20 mouse cellular contexts compared by ENCODE assay signal in genomic region chr19:24628049-24628448, GRCm38 (mm10). TPM values are rescaled to one million over a fixed set of nuclear protein-coding genes. Genes with fewer than 3 reads are reported as not detected.
"Had no signal": no experiment of that assay in that cellular context is flagged by ENCODE, and none has a peak within 500 bp of the region (broad histone marks: within the 10 kb centered on the region; RNA-seq: fewer than 3 reads in every experiment).

No protein-coding gene starts in this region.

- H3K36me3 ChIP-seq: lung, embryonic 15.5 days; midbrain, embryonic 13.5 days; neural tube, embryonic 12.5 days; stomach, embryonic 15.5 days had no signal

- ATAC-seq: liver, postnatal 0 days; lung, postnatal 0 days; midbrain, embryonic 13.5 days; midbrain, embryonic 16.5 days had no signal

- H3K4me1 ChIP-seq: lung, embryonic 15.5 days; midbrain, embryonic 13.5 days; neural tube, embryonic 12.5 days; stomach, embryonic 15.5 days had no signal

- H3K4me3 ChIP-seq: lung, embryonic 15.5 days; megakaryocyte, embryonic 14.5 days; midbrain, embryonic 13.5 days; neural tube, embryonic 12.5 days; stomach, embryonic 15.5 days had no signal

- H3K4me2 ChIP-seq: lung, embryonic 15.5 days; midbrain, embryonic 11.5 days; midbrain, embryonic 13.5 days; neural tube, embryonic 12.5 days; stomach, embryonic 15.5 days had no signal

- DNase-seq: liver, postnatal 0 days; lung, adult 2 months; lung, postnatal 14 days; lung, postnatal 36 days; right cerebral cortex, postnatal 14 days; thymus, adult 2 months; thymus, postnatal 4 days had no signal

- H3K27ac ChIP-seq: lung, embryonic 15.5 days; macrophage; midbrain, embryonic 13.5 days; neural tube, embryonic 12.5 days; stomach, embryonic 15.5 days; stomach, postnatal 0 days had no signal

- H3K9me3 ChIP-seq: lung, embryonic 15.5 days; megakaryocyte, embryonic 14.5 days; midbrain, embryonic 13.5 days; neural tube, embryonic 12.5 days; stomach, embryonic 15.5 days had no signal

- H3K9ac ChIP-seq: liver, postnatal 0 days; lung, embryonic 15.5 days; midbrain, embryonic 13.5 days; neural tube, embryonic 12.5 days; stomach, embryonic 15.5 days had no signal

- H3K27me3 ChIP-seq: lung, embryonic 15.5 days; midbrain, embryonic 13.5 days; neural tube, embryonic 12.5 days; stomach, embryonic 15.5 days had no signal

RNA-seq across cellular contexts. Expression of gene Tmem252, which starts 45.8 kb away (rescaled TPM):
- total RNA-seq: megakaryocyte progenitor cell, adult 5-6 weeks; monocyte, adult 5-6 weeks; neutrophil, adult 5-6 weeks had no signal
- polyA plus RNA-seq: macrophage had no signal
